Mouse (Mus musculus) forebrain, embryonic 16.5 days (tissue): ENCODE measurements around the gene Evpl. TPM values are rescaled to one million over a fixed set of nuclear protein-coding genes. Genes with fewer than 3 reads are reported as not detected.

ENCODE experiments used
- ATAC-seq: fragments of 200-750 bp; cut with Nextera tagmentation; 2 replicates; pipeline ENCODE4 v1.8.0; 2017; ENCODE audit warnings: mild to moderate bottlenecking, moderate library complexity
- H3K27ac ChIP-seq: fragments of 300-500 bp; sonication (generic); 2 replicates; pipeline ENCODE4 v1.5.1; 2014; ENCODE audit warnings: low read length, control low read depth
- H3K27me3 ChIP-seq: fragments of 300-500 bp; sonication (generic); replicated peaks from 2 replicates; pipeline ENCODE4 v1.6.1; 2014; ENCODE audit warnings: low read length; ENCODE audit not compliant: control insufficient read depth, insufficient read depth
- H3K36me3 ChIP-seq: fragments of 300-500 bp; sonication (generic); 2 replicates; pipeline ENCODE4 v1.6.1; 2014; ENCODE audit not compliant: control insufficient read depth, insufficient read depth
- H3K4me1 ChIP-seq: fragments of 300-500 bp; sonication (generic); replicated peaks from 2 replicates; pipeline ENCODE4 v1.6.1; 2014; ENCODE audit warnings: low read length; ENCODE audit not compliant: control insufficient read depth, insufficient read depth
- H3K4me2 ChIP-seq: fragments of 300-500 bp; sonication (generic); 2 replicates; pipeline ENCODE4 v1.6.1; 2014; ENCODE audit warnings: mild to moderate bottlenecking, low read length, control low read depth
- H3K4me3 ChIP-seq: fragments of 300-500 bp; sonication (generic); replicated peaks from 2 replicates; pipeline ENCODE4 v1.5.1; 2014; ENCODE audit warnings: mild to moderate bottlenecking, low read length, control low read depth
- H3K9ac ChIP-seq: fragments of 300-500 bp; sonication (generic); replicated peaks from 2 replicates; pipeline ENCODE4 v1.6.1; 2014; ENCODE audit warnings: low read depth, low read length, control low read depth
- H3K9me3 ChIP-seq: fragments of 300-500 bp; sonication (generic); 2 replicates; pipeline ENCODE4 v1.6.1; 2016; ENCODE audit warnings: low read length; ENCODE audit not compliant: control insufficient read depth
- WGBS: fragments of 180-500 bp; shearing (Covaris S2); extraction: QIAGEN DNeasy Blood & Tissue Kit; methylation state at CpG from one replicate; pipeline ENCODE4 v1.1.7; 2014; 5-methylcytosine and 5-hydroxymethylcytosine counted together
- polyA plus RNA-seq: library from polyadenylated mRNA; unstranded; fragments of >200 nt; fragmentation: Nextera tagmentation; extraction: Ambion mirVana; gene quantifications from 2 replicates; pipeline ENCODE4 v1.2.1, GENCODE M21; 2015

Gene Evpl
- polyA plus RNA-seq, 1 experiment from 2014 or later = 0.39 TPM

DNA sequence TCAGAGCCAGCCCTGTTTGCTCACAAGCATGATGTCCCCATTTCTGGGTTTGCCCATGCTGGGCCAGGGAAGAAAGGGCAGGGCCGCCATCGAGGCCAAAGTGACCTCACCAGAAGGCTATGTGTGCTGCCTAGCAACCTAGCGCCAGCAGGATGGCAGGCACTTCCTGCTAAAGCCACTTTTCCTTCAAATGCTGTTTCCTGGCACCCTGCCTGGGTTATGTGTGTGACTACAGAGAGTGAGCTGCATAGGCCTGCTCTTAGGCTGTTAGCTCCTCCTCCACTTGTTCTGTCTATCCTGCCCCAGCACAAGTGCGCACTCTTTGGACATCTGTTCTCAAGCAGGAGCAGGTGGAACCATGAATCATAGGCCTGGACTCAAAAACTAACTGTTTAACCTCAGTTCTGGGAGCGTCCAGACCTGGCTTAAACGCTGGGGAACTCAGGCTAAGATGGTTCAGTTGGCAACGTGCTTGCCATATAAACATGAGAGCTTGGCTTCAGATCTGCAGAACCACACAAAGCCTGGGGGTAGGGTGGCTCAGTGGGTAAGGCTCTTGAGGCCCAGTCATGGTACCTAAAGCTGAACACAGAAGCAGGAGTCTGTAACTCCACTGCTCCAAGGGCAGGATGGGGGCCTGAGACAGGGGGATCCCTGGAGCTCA lies 19.0 kb downstream of the Evpl start:
- H3K9me3 ChIP-seq = 0 out of 2 replicates have a peak, but pooled peaks cover 3% of the 10 kb centered on the region
- H3K4me2 ChIP-seq = no peak overlapping the region
- H3K4me3 ChIP-seq = no peak overlapping the region
- 23% methylated on average over 7 of the region's 7 CpGs for WGBS
- H3K36me3 ChIP-seq = no peaks in the 10 kb centered on the region
- H3K27me3 ChIP-seq = peaks cover 19% of the 10 kb centered on the region
- peak; percentile 88 for ATAC-seq
- peak overlapping the region; percentile 67 for H3K27ac ChIP-seq
- peaks cover 19% of the 10 kb centered on the region for H3K4me1 ChIP-seq
- no peak overlapping the region for H3K9ac ChIP-seq

DNA sequence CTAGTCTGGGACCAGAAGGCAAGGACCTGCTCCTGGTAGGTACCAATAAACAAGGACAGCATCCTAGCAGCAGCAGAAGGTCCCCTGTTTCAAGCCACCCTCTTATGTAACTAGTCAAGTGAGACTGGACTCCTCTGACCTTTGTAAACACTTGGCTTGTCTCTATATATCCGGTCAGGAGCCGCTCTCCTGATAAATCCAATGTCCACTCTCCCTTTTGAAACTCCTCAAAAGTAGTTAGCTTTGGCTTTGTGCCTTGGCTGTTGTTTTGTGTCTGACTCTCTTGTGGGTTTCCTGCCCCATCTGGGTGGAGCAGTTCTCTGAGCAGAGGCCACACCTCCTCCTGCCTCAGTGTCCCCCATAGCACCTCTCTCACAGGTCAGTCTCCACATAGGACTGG lies 19.6 kb downstream of the Evpl start:
- Histone ChIP-seq H3K4me3 (no peak overlapping the region), H3K9ac (no peak overlapping the region), H3K9me3 (0 out of 2 replicates have a peak, but pooled peaks cover 3% of the 10 kb centered on the region), H3K36me3 (no peaks in the 10 kb centered on the region), H3K27me3 (peaks cover 13% of the 10 kb centered on the region), H3K4me1 (peaks cover 19% of the 10 kb centered on the region), H3K4me2 (no peak overlapping the region), H3K27ac (peak overlapping the region; percentile 67)
- no peak for ATAC-seq
- 81% methylated on average over 2 of the region's 2 CpGs for WGBS

DNA sequence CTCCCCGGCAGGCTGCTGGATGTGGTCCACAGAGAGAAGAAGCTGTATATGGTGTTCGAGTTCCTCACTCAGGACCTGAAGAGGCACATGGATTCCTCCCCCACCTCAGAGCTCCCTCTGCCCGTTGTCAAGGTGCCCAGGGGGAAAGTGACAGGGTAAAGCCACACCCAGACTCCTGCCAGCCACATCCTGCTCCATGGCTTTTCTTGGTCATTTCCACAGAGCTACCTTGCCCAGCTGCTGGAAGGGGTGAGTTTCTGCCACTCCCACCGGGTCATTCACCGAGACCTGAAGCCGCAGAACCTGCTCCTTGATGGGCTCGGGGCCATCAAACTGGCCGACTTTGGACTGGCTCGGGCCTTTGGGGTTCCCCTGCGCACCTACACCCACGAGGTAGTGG lies 21.3 kb downstream of the Evpl start:
- WGBS = 85% methylated on average over 11 of the region's 11 CpGs
- Histone ChIP-seq H3K4me1 (peaks cover 16% of the 10 kb centered on the region), H3K9me3 (0 out of 2 replicates have a peak, but pooled peaks cover 1% of the 10 kb centered on the region), H3K9ac (no peak overlapping the region), H3K4me3 (no peak overlapping the region), H3K27me3 (peaks cover 8% of the 10 kb centered on the region), H3K36me3 (no peaks in the 10 kb centered on the region), H3K27ac (no peak overlapping the region), H3K4me2 (no peak overlapping the region)
- no peak for ATAC-seq

DNA sequence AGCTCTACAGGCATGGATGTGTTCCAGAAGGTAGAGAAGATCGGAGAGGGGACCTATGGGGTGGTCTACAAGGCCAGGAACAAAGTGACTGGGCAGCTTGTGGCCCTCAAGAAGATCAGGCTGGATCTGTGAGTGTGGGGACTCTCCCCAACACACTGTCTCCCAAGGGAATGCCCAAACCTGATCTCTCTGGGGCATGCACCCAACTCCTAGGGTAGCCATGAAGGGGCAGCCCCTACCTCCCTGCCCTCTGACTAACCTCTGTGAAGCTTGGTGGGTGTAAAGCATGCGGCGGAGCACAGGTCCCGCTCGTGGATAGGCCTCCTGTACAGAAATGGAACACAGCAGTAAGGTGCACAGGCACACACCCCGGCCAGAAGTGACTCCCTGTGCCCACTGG lies 21.9 kb downstream of the Evpl start:
- Histone ChIP-seq H3K9me3 (no peaks in the 10 kb centered on the region), H3K36me3 (no peaks in the 10 kb centered on the region), H3K27me3 (peaks cover 2% of the 10 kb centered on the region), H3K4me2 (no peak overlapping the region), H3K4me1 (peaks cover 16% of the 10 kb centered on the region), H3K4me3 (no peak overlapping the region), H3K27ac (no peak overlapping the region), H3K9ac (no peak overlapping the region)
- WGBS = 88% methylated on average over 6 of the region's 6 CpGs
- no peak for ATAC-seq

DNA sequence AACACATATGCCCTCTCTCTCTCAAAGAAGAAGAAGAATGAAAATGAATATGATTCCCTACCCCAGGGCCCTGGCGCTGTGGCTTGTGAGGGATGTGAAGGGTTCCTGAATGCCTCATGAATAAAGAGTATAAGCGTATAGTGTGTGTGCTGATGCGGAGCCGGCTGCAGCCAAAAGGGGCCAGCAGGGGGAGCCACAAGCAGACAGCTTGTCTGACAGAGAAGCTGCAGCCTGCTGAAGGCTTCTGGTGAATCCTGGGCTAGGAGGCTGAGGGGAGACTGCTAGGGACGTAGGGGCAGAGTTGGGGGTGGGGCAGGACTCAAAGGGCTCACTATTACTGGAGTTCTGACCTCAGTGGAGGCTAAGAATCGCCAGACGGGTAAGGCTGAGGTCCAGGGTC lies 22.7 kb downstream of the Evpl start:
- no peak for ATAC-seq
- H3K27me3 ChIP-seq = no peaks in the 10 kb centered on the region

DNA sequence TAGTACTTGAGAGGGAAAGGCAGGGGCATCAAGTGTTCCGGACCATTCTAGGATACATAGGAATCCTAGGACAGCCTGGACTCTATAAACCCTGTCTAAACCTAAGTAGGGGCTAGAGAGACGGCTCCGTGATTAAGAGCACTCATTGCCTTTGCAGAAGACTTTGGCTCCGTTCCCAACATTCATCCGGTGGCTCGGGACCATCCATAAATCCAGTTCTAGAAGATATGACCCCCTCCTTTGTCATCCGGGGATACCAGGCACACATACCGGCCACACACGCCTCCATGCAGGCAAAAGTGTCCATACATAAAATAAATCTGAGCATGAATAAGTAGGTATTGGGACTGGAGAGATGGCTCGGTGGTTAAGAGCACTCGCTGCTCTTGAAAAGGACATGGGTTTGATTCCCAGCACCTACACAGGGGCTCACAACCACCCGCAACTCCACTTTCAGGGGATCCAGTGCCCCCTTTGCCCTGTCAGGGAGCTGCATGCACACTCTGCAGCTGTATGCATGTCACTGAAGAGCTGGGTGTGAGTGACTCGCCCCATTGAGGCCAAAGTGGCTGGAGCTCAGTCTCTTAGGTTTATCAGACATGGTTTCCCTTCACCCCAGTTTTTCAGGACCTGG lies 23.9 kb downstream of the Evpl start:
- peaks cover 7% of the 10 kb centered on the region for H3K4me1 ChIP-seq
- no peak overlapping the region for H3K27ac ChIP-seq
- no peaks in the 10 kb centered on the region for H3K27me3 ChIP-seq
- no peak overlapping the region for H3K4me2 ChIP-seq
- H3K36me3 ChIP-seq = no peaks in the 10 kb centered on the region
- WGBS = 88% methylated on average over 13 of the region's 13 CpGs
- no peak for ATAC-seq
- H3K9me3 ChIP-seq = no peaks in the 10 kb centered on the region
- no peak overlapping the region for H3K9ac ChIP-seq
- no peak overlapping the region for H3K4me3 ChIP-seq

More for the DNA sequence above, 22.7 kb downstream of the Evpl start:
- 89% methylated on average over 7 of the region's 7 CpGs for WGBS
- H3K4me3 ChIP-seq = no peak overlapping the region
- no peaks in the 10 kb centered on the region for H3K36me3 ChIP-seq
- peaks cover 16% of the 10 kb centered on the region for H3K4me1 ChIP-seq
- H3K9ac ChIP-seq = no peak overlapping the region
- H3K27ac ChIP-seq = no peak overlapping the region
- no peak overlapping the region for H3K4me2 ChIP-seq
- no peaks in the 10 kb centered on the region for H3K9me3 ChIP-seq

DNA sequence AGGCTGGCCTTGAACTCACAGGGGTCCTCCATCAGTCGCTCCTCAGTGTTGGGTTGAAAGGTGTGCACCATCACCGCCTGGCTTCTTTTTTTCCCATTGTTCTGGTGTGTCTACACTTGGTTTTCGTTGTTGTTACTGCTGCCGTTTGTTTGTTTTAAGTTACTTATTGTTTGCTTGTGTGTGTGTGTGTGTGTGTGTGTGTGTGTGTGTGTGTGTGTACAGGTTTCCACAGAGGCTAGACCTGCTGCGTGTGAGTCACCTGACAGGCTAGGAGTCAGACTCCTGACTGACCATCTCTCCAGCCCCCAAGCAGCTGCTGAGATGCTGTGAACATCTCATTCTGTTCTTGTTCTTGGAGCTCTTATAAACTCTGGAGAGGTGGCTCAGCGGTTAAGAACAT lies 25.0 kb downstream of the Evpl start:
- no peak overlapping the region for H3K27ac ChIP-seq
- H3K9ac ChIP-seq = no peak overlapping the region
- ATAC-seq = no peak
- WGBS = 94% methylated on average over 6 of the region's 6 CpGs
- H3K4me2 ChIP-seq = no peak overlapping the region
- H3K36me3 ChIP-seq = no peaks in the 10 kb centered on the region
- no peak overlapping the region for H3K4me3 ChIP-seq
- no peaks in the 10 kb centered on the region for H3K4me1 ChIP-seq
- no peaks in the 10 kb centered on the region for H3K27me3 ChIP-seq
- H3K9me3 ChIP-seq = no peaks in the 10 kb centered on the region

DNA sequence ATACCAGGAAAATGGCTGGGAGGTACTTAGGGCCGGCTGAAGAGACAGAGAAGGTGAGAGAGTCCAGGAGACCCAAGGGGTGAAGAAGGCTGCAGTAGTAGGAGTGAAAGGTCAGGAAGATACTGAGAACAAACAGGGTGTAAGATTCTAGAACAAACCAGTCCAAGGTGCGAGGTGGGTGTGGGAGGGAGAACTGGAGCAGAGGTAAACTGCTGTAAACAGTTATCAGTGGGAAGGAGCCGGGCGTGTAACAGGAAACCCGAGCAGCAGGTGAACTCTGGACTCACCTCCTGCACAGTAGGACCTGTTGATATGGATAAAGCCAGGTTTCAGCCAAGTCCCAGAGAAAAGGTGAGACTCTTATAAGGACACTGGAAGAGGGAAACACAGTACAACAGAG lies 27.2 kb downstream of the Evpl start:
- Histone ChIP-seq H3K4me3 (no peak overlapping the region), H3K27ac (no peak overlapping the region), H3K36me3 (peaks cover 6% of the 10 kb centered on the region), H3K4me2 (no peak overlapping the region), H3K9me3 (no peaks in the 10 kb centered on the region), H3K27me3 (no peaks in the 10 kb centered on the region), H3K9ac (no peak overlapping the region), H3K4me1 (no peaks in the 10 kb centered on the region)
- WGBS = 77% methylated on average over 5 of the region's 5 CpGs
- no peak for ATAC-seq

DNA sequence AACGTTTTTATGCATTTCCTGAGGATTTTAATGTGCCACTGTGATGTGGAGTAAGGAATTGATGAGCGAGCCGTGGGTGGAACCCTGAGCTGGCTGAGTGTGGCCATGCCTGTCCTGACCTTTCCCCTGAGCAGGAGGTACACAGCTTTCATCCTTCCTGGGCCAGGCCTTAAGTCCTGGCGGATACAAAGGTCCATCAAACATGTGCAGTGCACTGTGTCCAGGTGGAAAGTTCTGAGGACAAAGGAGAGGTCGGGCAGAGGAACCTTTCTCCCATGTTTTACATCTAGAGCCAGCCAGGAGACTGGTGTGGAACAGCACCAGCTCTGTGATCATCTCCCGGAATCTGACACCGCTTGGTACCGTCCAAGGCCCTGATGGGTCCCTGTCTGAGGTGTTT lies 28.6 kb downstream of the Evpl start:
- H3K4me2 ChIP-seq = no peak overlapping the region
- no peaks in the 10 kb centered on the region for H3K27me3 ChIP-seq
- H3K9ac ChIP-seq = no peak overlapping the region
- no peaks in the 10 kb centered on the region for H3K9me3 ChIP-seq
- H3K4me3 ChIP-seq = no peak overlapping the region
- ATAC-seq = no peak
- 83% methylated on average over 8 of the region's 8 CpGs for WGBS
- H3K36me3 ChIP-seq = peaks cover 6% of the 10 kb centered on the region
- no peak overlapping the region for H3K27ac ChIP-seq
- H3K4me1 ChIP-seq = no peaks in the 10 kb centered on the region
